Mouse (Mus musculus): ENCODE measurements at regions not wholly inside any gene's neighbourhood (a gene's known extent, or its start where the extent isn't known, plus 50 kb on each side); places are given as distances from the start of the nearest gene placed in this dataset.
A peak's percentile ranks its signal among the peaks of the same experiment; 100 is the strongest.

DNA sequence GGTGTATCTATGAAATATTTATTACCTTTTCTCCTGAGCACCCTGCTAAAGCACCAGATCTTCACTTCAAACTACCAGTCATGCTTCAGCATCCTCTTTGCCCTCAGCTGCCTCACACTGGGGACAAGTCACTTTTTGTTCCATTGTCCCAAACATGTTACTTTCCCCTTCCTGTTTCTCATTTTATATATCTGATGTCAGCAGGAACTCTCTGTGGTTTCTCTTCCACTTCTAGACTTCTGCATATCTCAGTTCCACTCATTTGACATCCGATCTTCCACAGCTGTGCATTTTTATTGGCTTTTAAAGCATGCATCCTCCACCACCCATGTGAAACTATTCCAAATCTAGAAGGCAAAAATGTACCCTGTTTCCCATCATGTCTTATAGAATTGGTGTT lies 474.4 kb upstream of the Camk1g start:
- no peak overlapping the region for H3K9ac ChIP-seq
- no peak for ATAC-seq (ENCODE audit: low FRiP score)
- H3K4me3 ChIP-seq (replicated peaks) = no peak overlapping the region
- no peak overlapping the region for H3K27ac ChIP-seq
- H3K4me1 ChIP-seq = 0 out of 2 replicates have a peak, but pooled peaks cover 3% of the 10 kb centered on the region
- no peak overlapping the region for H3K4me2 ChIP-seq
- H3K36me3 ChIP-seq (replicated peaks) = no peaks in the 10 kb centered on the region
- WGBS = 79% methylated on average over 1 of the region's 1 CpGs
- H3K9me3 ChIP-seq = no peaks in the 10 kb centered on the region
- no peaks in the 10 kb centered on the region for H3K27me3 ChIP-seq

DNA sequence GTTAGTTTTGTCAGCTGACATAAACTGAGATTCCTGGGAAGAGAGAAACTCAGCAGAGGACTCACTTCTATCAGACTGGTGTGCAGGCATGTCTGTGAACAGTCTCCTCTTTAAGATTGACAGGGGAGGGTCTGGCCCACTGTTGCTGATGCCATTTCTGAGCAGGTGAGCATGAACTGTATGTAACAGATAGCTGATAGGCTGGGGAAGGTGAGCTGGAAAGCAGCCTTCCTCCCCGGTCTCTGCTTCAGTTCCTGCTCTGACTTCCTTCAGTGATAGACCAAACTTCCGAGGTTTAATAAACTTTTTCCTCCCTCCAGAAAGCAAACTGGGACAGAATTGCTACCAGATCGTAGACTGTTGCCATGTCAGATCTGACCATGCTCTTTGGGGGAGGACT lies 430.9 kb upstream of the Camk1g start:
- Histone ChIP-seq H3K27ac (no peak overlapping the region), H3K9me3 (no peaks in the 10 kb centered on the region), H3K4me3 (replicated peaks) (no peak overlapping the region), H3K36me3 (replicated peaks) (no peaks in the 10 kb centered on the region), H3K9ac (no peak overlapping the region), H3K4me2 (no peak overlapping the region), H3K27me3 (no peaks in the 10 kb centered on the region), H3K4me1 (no peaks in the 10 kb centered on the region)
- WGBS = 76% methylated on average over 3 of the region's 3 CpGs
- ATAC-seq (ENCODE audit: low FRiP score) = no peak

GRCm38 (mm10) chr1:193790579-193790978 lies 420.5 kb upstream of the Camk1g start:
- no peak overlapping the region for H3K27ac ChIP-seq
- no peaks in the 10 kb centered on the region for H3K36me3 ChIP-seq (replicated peaks)
- no peak overlapping the region for H3K9ac ChIP-seq
- no peak overlapping the region for H3K4me2 ChIP-seq
- H3K27me3 ChIP-seq = peaks cover 4% of the 10 kb centered on the region; the same call in 1 of the 2 replicates
- peaks cover 6% of the 10 kb centered on the region for H3K4me1 ChIP-seq
- ATAC-seq (ENCODE audit: low FRiP score) = peak; percentile 53; the same call in 1 of the 2 replicates
- 29% methylated on average over 2 of the region's 2 CpGs for WGBS
- no peak overlapping the region for H3K4me3 ChIP-seq (replicated peaks)
- no peaks in the 10 kb centered on the region for H3K9me3 ChIP-seq

- Histone ChIP-seq H3K9ac (no peak overlapping the region), H3K9me3 (no peaks in the 10 kb centered on the region), H3K4me3 (replicated peaks) (no peak overlapping the region), H3K4me2 (no peak overlapping the region), H3K27ac (no peak overlapping the region), H3K4me1 (peaks cover 6% of the 10 kb centered on the region; the same call in 1 of the 2 replicates), H3K27me3 (peaks cover 15% of the 10 kb centered on the region), H3K36me3 (replicated peaks) (no peaks in the 10 kb centered on the region)
- no peak for ATAC-seq (ENCODE audit: low FRiP score)
- 86% methylated on average over 2 of the region's 2 CpGs for WGBS
These were observed 418.4 kb upstream of the Camk1g start for GRCm38 (mm10) chr1:193788496-193788895.

- WGBS = 8% methylated on average over 1 of the region's 1 CpGs
- Histone ChIP-seq H3K4me1 (peaks cover 6% of the 10 kb centered on the region; the same call in 1 of the 2 replicates), H3K9ac (no peak overlapping the region), H3K27ac (no peak overlapping the region), H3K4me2 (no peak overlapping the region), H3K9me3 (no peaks in the 10 kb centered on the region), H3K4me3 (replicated peaks) (no peak overlapping the region), H3K36me3 (replicated peaks) (no peaks in the 10 kb centered on the region), H3K27me3 (peaks cover 23% of the 10 kb centered on the region)
- ATAC-seq (ENCODE audit: low FRiP score) = no peak
These were observed 417.3 kb upstream of the Camk1g start for GRCm38 (mm10) chr1:193787417-193787816.

DNA sequence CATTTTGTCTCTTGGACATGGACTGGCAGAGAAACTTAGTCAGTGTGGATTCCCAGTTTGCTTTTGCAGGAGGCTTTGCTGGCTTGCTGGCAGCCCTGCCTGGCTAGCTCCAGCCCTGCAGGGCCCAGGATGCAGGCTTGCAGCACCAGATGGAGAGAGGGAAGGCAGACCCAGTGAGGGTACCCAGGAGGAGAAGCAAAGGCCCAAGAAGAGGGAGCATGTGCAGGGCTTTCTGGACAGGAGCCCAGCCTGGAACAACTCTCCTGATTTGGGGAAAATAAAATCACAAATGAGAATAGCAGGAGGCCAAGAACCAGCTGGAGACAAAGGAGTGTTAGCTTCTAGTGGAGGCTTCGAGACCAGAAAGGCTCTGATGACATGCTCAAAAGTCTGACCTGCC lies 414.9 kb upstream of the Camk1g start:
- Histone ChIP-seq H3K4me3 (replicated peaks) (no peak overlapping the region), H3K27ac (no peak overlapping the region), H3K9me3 (no peaks in the 10 kb centered on the region), H3K4me1 (peaks cover 8% of the 10 kb centered on the region; the same call in 1 of the 2 replicates), H3K9ac (no peak overlapping the region), H3K27me3 (peaks cover 27% of the 10 kb centered on the region), H3K4me2 (no peak overlapping the region), H3K36me3 (replicated peaks) (no peaks in the 10 kb centered on the region)
- ATAC-seq (ENCODE audit: low FRiP score) = no peak
- 83% methylated on average over 1 of the region's 1 CpGs for WGBS

- ATAC-seq (ENCODE audit: low FRiP score) = no peak
- Histone ChIP-seq H3K4me1 (peaks cover 8% of the 10 kb centered on the region; the same call in 1 of the 2 replicates), H3K27me3 (peaks cover 27% of the 10 kb centered on the region), H3K4me3 (replicated peaks) (no peak overlapping the region), H3K27ac (no peak overlapping the region), H3K4me2 (no peak overlapping the region), H3K9ac (no peak overlapping the region), H3K36me3 (replicated peaks) (no peaks in the 10 kb centered on the region), H3K9me3 (no peaks in the 10 kb centered on the region)
- whole genome bisulfite sequencing = 66% methylated on average over 2 of the region's 2 CpGs
These were observed 414.4 kb upstream of the Camk1g start for GRCm38 (mm10) chr1:193784526-193784925.

GRCm38 (mm10) chr1:193778181-193778580 lies 408.1 kb upstream of the Camk1g start:
- H3K4me2 ChIP-seq = no peak overlapping the region
- peaks cover 2% of the 10 kb centered on the region; the same call in 1 of the 2 replicates for H3K4me1 ChIP-seq
- WGBS = 56% methylated on average over 1 of the region's 1 CpGs
- H3K27ac ChIP-seq = no peak overlapping the region
- H3K9me3 ChIP-seq = no peaks in the 10 kb centered on the region
- H3K27me3 ChIP-seq = peaks cover 16% of the 10 kb centered on the region; the same call in 1 of the 2 replicates
- H3K4me3 ChIP-seq (replicated peaks) = no peak overlapping the region
- no peak for ATAC-seq (ENCODE audit: low FRiP score)
- H3K36me3 ChIP-seq (replicated peaks) = no peaks in the 10 kb centered on the region
- no peak overlapping the region for H3K9ac ChIP-seq

- 87% methylated on average over 4 of the region's 4 CpGs for WGBS
- H3K27me3 ChIP-seq = no peaks in the 10 kb centered on the region
- H3K4me2 ChIP-seq = no peak overlapping the region
- no peaks in the 10 kb centered on the region for H3K36me3 ChIP-seq (replicated peaks)
- H3K4me1 ChIP-seq = no peaks in the 10 kb centered on the region
- no peaks in the 10 kb centered on the region for H3K9me3 ChIP-seq
- H3K27ac ChIP-seq = no peak overlapping the region
- H3K9ac ChIP-seq = no peak overlapping the region
- H3K4me3 ChIP-seq (replicated peaks) = no peak overlapping the region
- ATAC-seq (ENCODE audit: low FRiP score) = no peak
These were observed 399.4 kb upstream of the Camk1g start for GRCm38 (mm10) chr1:193769546-193769945.

- Histone ChIP-seq H3K36me3 (replicated peaks) (no peaks in the 10 kb centered on the region), H3K27me3 (no peaks in the 10 kb centered on the region), H3K4me2 (no peak overlapping the region), H3K4me1 (no peaks in the 10 kb centered on the region), H3K4me3 (replicated peaks) (no peak overlapping the region), H3K9ac (no peak overlapping the region), H3K9me3 (no peaks in the 10 kb centered on the region), H3K27ac (no peak overlapping the region)
- ATAC-seq (ENCODE audit: low FRiP score) = no peak
These were observed 394.0 kb upstream of the Camk1g start for GRCm38 (mm10) chr1:193764103-193764502.

DNA sequence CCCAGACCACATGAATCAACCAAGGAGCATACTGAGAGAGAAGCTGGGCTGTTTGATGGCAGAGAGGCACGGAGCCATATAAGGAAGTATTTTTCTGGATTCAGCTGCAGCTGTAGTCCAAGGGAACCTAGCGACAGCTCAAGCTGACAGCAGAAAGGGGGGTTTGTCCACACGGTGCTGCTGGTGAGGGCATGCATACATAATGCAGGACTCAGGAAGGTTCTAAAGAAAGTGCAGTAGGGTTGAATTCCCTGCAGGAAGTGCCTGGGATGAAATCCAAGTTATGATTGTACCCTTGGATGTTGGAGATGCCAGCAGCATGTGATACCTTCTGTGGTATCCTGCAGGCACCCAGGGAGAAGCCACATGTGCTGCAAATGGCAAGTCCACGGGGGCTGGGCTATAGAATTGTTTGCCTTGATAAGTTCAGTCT lies 381.7 kb upstream of the Camk1g start:
- H3K4me2 ChIP-seq = no peak overlapping the region
- WGBS = 50% methylated on average over 4 of the region's 4 CpGs
- peaks cover 5% of the 10 kb centered on the region; the same call in 1 of the 2 replicates for H3K4me1 ChIP-seq
- no peaks in the 10 kb centered on the region for H3K27me3 ChIP-seq
- no peak overlapping the region for H3K4me3 ChIP-seq (replicated peaks)
- no peak overlapping the region for H3K27ac ChIP-seq
- no peak overlapping the region for H3K9ac ChIP-seq
- no peak for ATAC-seq (ENCODE audit: low FRiP score)
- no peaks in the 10 kb centered on the region for H3K9me3 ChIP-seq
- no peaks in the 10 kb centered on the region for H3K36me3 ChIP-seq (replicated peaks)

- no peak overlapping the region for H3K4me3 ChIP-seq (replicated peaks)
- no peak overlapping the region for H3K9ac ChIP-seq
- H3K27me3 ChIP-seq = no peaks in the 10 kb centered on the region
- H3K9me3 ChIP-seq = no peaks in the 10 kb centered on the region
- no peak for ATAC-seq (ENCODE audit: low FRiP score)
- peaks cover 5% of the 10 kb centered on the region; the same call in 1 of the 2 replicates for H3K4me1 ChIP-seq
- no peaks in the 10 kb centered on the region for H3K36me3 ChIP-seq (replicated peaks)
- H3K27ac ChIP-seq = no peak overlapping the region
- H3K4me2 ChIP-seq = no peak overlapping the region
- WGBS = 77% methylated on average over 4 of the region's 4 CpGs
These were observed 380.8 kb upstream of the Camk1g start for GRCm38 (mm10) chr1:193750929-193751328.

- peaks cover 5% of the 10 kb centered on the region; the same call in 1 of the 2 replicates for H3K4me1 ChIP-seq
- no peak overlapping the region for H3K27ac ChIP-seq
- no peak overlapping the region for H3K9ac ChIP-seq
- no peak for ATAC-seq (ENCODE audit: low FRiP score)
- H3K9me3 ChIP-seq = no peaks in the 10 kb centered on the region
- 70% methylated on average over 6 of the region's 6 CpGs for WGBS
- H3K36me3 ChIP-seq (replicated peaks) = no peaks in the 10 kb centered on the region
- no peak overlapping the region for H3K4me2 ChIP-seq
- H3K4me3 ChIP-seq (replicated peaks) = no peak overlapping the region
- no peaks in the 10 kb centered on the region for H3K27me3 ChIP-seq
These were observed 377.4 kb upstream of the Camk1g start for GRCm38 (mm10) chr1:193747426-193747960.

Measured in forebrain, embryonic 12.5 days (tissue).